Mouse (Mus musculus): Measurements from ENCODE around the gene Arfgef3. TPM values are rescaled to one million over a fixed set of nuclear protein-coding genes. Genes with fewer than 3 reads are reported as not detected.
A peak's percentile ranks its signal among the peaks of the same experiment; 100 is the strongest.

The Arfgef3 gene
- 0.92 and 1.4 TPM in 2 replicates for polyA plus RNA-seq (2012; rRNA removed)

DNA sequence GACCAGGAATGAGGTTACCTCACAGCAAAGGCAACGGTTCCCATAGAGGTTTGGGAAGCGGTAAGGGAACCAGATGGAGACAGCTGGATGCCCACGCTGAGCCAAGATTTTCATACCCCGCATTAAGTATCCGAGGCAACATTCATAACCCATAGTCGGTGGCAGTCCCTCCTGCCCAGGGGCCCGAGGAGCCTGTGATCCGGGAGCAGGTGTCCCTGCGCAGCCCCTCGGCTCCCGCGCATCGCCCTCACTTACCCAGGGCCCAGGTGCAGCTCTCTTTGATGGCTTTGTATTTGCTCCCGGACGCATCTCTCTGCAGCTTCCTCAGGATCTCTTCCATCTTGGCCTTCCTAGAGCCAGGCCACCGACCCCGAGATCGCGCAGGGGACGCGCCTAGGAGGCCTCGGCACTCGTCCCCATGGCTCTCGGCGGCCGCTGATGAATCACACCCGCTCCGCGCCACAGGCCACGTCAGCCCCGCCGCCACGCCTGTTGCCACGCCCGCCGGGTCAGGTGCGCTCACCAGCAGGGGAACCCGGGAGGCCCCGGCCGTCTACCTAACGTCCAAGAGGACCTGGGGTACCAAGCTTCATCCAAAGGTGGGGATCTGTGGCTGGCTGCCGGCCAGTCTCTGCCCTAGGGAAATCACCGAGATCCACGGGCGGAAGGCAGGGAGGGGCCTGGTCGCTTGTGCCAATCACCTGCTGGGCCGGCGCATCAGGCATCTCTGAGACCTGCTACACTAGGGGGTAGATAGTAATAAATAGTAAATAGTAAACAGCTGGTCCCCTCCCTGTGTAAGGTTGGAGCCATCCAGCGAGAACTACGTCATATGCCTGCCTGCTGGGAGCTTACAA lies at the start of gene Arfgef3:
Gene Arfgef3 (minus strand): TSS at position 664 of the 857 bp plus-strand sequence.
- DNase-seq: peak; percentile 55

DNA sequence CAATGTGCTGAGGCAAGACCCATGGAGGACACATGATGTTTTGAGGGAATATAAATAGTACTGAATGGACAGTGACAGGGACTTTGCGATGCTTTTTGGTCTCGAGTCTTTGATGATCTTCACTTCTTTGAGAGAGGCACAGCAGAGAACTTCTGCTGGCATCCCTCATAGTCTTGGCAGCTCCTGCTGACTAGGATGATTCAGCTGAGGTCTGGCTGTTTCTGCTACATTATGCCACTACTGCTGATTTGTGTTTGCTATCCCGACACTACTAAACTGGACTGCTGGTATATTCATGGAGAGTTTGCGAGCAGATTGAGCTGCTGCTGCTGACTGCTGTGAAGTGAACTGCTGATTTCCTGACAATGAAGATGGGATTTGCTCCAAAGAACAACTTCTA lies 46.3 kb upstream of the Arfgef3 start:
- 96% methylated on average over 4 of the region's 4 CpGs for WGBS
- H3K4me3 ChIP-seq (ENCODE audit: control insufficient read depth, insufficient read depth, low read length): no peak overlapping the region
- H3K27me3 ChIP-seq (ENCODE audit: control insufficient read depth, insufficient read depth, low read length): no peaks in the 10 kb centered on the region
- H3K4me1 ChIP-seq (replicated peaks; ENCODE audit: control insufficient read depth, insufficient read depth, low read length): no peaks in the 10 kb centered on the region
- no peaks in the 10 kb centered on the region for H3K36me3 ChIP-seq (ENCODE audit: control insufficient read depth, insufficient read depth, low read length)
- no peak for DNase-seq
- TF ChIP-seq POLR2A (IDR thresholded peaks at IDR 0.05; ENCODE audit: control insufficient read depth, extremely low read depth, insufficient read depth, low read length, poor library complexity): no peak
- no peak for TF ChIP-seq CTCF (IDR thresholded peaks at IDR 0.05; ENCODE audit: borderline replicate concordance, control insufficient read depth, extremely low read depth, insufficient read depth, low read length, poor library complexity)
- H3K27ac ChIP-seq (ENCODE audit: control insufficient read depth, insufficient read depth, low read length): no peak overlapping the region

More for the DNA sequence above, at the start of gene Arfgef3:
- WGBS: 5% methylated on average over 50 of the region's 50 CpGs
- Histone ChIP-seq H3K4me3 (ENCODE audit: control insufficient read depth, insufficient read depth, low read length) (peak within 1 kb of the TSS; percentile 41), H3K27me3 (ENCODE audit: control insufficient read depth, insufficient read depth, low read length) (no peaks in the 10 kb centered on the region), H3K27ac (ENCODE audit: control insufficient read depth, insufficient read depth, low read length) (no peak within 1 kb of the TSS), H3K4me1 (replicated peaks; ENCODE audit: control insufficient read depth, insufficient read depth, low read length) (peaks cover 9% of the 10 kb centered on the region), H3K36me3 (ENCODE audit: control insufficient read depth, insufficient read depth, low read length) (no peaks in the 10 kb centered on the region)
- no peak for TF ChIP-seq POLR2A (IDR thresholded peaks at IDR 0.05; ENCODE audit: control insufficient read depth, extremely low read depth, insufficient read depth, low read length, poor library complexity)
- TF ChIP-seq CTCF (IDR thresholded peaks at IDR 0.05; ENCODE audit: borderline replicate concordance, control insufficient read depth, extremely low read depth, insufficient read depth, low read length, poor library complexity): 0 out of 2 replicates have a peak, but pooled peaks have one; percentile 18

DNA sequence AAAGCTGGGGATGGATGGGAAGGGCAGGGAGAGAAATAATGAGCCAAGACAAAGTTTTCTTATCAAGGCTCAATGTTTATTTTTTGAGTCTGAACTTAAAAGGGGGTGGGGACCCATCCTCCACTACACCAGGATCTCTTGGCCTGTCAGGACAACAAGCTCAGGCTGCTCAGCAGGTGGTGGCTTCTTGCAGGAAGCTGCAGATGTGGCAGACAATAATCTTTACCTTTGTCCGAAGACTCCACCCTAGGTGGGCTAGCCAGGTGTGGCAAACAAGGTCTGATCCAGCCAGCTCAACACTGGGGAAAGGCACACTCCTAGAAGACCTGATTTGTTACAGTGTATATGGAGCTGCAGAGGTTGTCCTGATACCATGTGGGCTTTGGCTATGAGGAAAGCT lies 44.9 kb upstream of the Arfgef3 start:
- 83% methylated on average over 1 of the region's 1 CpGs for WGBS
- H3K36me3 ChIP-seq (ENCODE audit: control insufficient read depth, insufficient read depth, low read length): no peaks in the 10 kb centered on the region
- no peak overlapping the region for H3K4me3 ChIP-seq (ENCODE audit: control insufficient read depth, insufficient read depth, low read length)
- TF ChIP-seq CTCF (IDR thresholded peaks at IDR 0.05; ENCODE audit: borderline replicate concordance, control insufficient read depth, extremely low read depth, insufficient read depth, low read length, poor library complexity) (no peak), POLR2A (IDR thresholded peaks at IDR 0.05; ENCODE audit: control insufficient read depth, extremely low read depth, insufficient read depth, low read length, poor library complexity) (no peak)
- no peaks in the 10 kb centered on the region for H3K4me1 ChIP-seq (replicated peaks; ENCODE audit: control insufficient read depth, insufficient read depth, low read length)
- no peak for DNase-seq
- H3K27ac ChIP-seq (ENCODE audit: control insufficient read depth, insufficient read depth, low read length): no peak overlapping the region
- no peaks in the 10 kb centered on the region for H3K27me3 ChIP-seq (ENCODE audit: control insufficient read depth, insufficient read depth, low read length)

DNA sequence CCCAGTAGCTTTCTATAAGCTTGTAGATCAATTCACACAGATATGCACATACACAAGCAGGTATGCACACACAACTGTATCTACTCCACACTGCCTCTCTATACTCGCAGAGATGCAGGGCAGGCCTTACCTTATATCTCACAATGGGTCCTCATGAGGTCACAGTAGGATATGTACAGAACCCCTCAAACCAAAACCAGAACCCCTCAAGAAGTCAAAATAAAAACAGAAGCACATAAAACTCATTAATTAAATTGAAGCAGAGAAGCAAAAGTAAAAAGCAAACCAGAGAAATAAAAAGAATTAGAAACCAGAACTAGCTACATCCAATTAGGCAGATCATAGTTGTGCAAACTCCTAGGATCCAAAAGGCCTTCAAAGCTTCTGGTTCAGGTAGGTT lies 42.9 kb upstream of the Arfgef3 start, which contains the start of gene Gm4922:
Gene Gm4922 (minus strand): TSS at position 101 of the 400 bp plus-strand sequence.
- no peak within 1 kb of the TSS for H3K27ac ChIP-seq (ENCODE audit: control insufficient read depth, insufficient read depth, low read length)
- DNase-seq: no peak
- no peaks in the 10 kb centered on the region for H3K27me3 ChIP-seq (ENCODE audit: control insufficient read depth, insufficient read depth, low read length)
- no peaks in the 10 kb centered on the region for H3K36me3 ChIP-seq (ENCODE audit: control insufficient read depth, insufficient read depth, low read length)
- 95% methylated on average over 1 of the region's 1 CpGs for WGBS
- H3K4me1 ChIP-seq (replicated peaks; ENCODE audit: control insufficient read depth, insufficient read depth, low read length): no peaks in the 10 kb centered on the region
- no peak for TF ChIP-seq POLR2A (IDR thresholded peaks at IDR 0.05; ENCODE audit: control insufficient read depth, extremely low read depth, insufficient read depth, low read length, poor library complexity)
- no peak for TF ChIP-seq CTCF (IDR thresholded peaks at IDR 0.05; ENCODE audit: borderline replicate concordance, control insufficient read depth, extremely low read depth, insufficient read depth, low read length, poor library complexity)
- no peak within 1 kb of the TSS for H3K4me3 ChIP-seq (ENCODE audit: control insufficient read depth, insufficient read depth, low read length)

DNA sequence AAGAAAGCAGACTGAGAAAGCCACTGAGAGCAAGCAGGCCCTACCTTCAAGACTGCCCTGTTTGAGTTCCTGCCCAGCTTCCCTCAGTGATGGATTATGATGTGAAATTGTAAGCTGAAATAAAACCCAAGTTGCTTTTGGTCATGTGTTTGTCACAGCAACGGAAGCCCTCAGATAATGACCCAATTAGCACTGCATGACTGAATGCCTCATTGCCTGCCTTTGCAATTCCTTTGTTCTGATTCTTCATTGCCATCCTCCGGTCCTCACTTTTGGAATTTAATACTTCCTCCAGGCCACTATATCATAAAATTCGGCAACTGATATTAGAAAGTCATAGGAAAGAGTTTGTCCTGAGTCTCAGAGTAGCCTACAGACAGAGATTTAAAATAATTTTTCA lies 33.8 kb upstream of the Arfgef3 start:
- WGBS: 90% methylated on average over 3 of the region's 3 CpGs

DNA sequence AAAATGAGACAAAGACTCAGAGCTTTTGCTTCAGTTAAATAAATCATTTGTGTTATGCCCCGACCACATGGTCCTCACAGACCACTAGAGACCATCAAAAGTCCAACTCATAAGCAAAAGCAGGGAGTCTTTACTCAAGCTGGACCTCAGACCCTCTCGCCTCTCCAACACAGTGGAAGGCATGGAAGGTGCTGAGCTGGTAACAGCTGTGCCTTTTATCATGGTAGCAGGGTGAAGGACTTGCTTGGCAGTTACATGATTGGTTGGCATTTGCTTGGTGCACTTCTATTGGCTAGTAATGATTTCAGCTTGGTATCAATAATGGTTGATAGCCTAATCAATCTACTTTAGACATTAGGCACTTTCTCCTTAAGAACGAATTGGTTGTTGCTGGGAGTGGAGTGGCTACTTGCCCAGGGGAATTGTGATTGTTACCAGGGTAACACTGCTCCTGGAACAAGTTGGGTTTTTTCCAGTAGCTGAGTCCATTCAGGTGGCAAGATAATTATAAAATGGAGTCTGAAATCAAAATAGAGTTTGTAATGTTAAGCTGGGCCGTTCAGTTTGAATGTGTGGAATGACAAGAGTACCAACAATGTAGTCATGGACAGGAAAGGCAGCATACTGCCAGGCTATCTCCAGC lies 28.9 kb upstream of the Arfgef3 start:
- no peak for TF ChIP-seq POLR2A (IDR thresholded peaks at IDR 0.05; ENCODE audit: control insufficient read depth, extremely low read depth, insufficient read depth, low read length, poor library complexity)
- no peak for TF ChIP-seq CTCF (IDR thresholded peaks at IDR 0.05; ENCODE audit: borderline replicate concordance, control insufficient read depth, extremely low read depth, insufficient read depth, low read length, poor library complexity)
- Histone ChIP-seq H3K4me1 (replicated peaks; ENCODE audit: control insufficient read depth, insufficient read depth, low read length) (no peaks in the 10 kb centered on the region), H3K36me3 (ENCODE audit: control insufficient read depth, insufficient read depth, low read length) (no peaks in the 10 kb centered on the region), H3K27me3 (ENCODE audit: control insufficient read depth, insufficient read depth, low read length) (no peaks in the 10 kb centered on the region), H3K4me3 (ENCODE audit: control insufficient read depth, insufficient read depth, low read length) (no peak overlapping the region), H3K27ac (ENCODE audit: control insufficient read depth, insufficient read depth, low read length) (no peak overlapping the region)
- DNase-seq: no peak
- 89% methylated on average over 4 of the region's 4 CpGs for WGBS

More for the DNA sequence above, 33.8 kb upstream of the Arfgef3 start:
- H3K36me3 ChIP-seq (ENCODE audit: control insufficient read depth, insufficient read depth, low read length): no peaks in the 10 kb centered on the region
- DNase-seq: no peak
- no peak for TF ChIP-seq CTCF (IDR thresholded peaks at IDR 0.05; ENCODE audit: borderline replicate concordance, control insufficient read depth, extremely low read depth, insufficient read depth, low read length, poor library complexity)
- TF ChIP-seq POLR2A (IDR thresholded peaks at IDR 0.05; ENCODE audit: control insufficient read depth, extremely low read depth, insufficient read depth, low read length, poor library complexity): no peak
- H3K4me1 ChIP-seq (replicated peaks; ENCODE audit: control insufficient read depth, insufficient read depth, low read length): no peaks in the 10 kb centered on the region
- H3K4me3 ChIP-seq (ENCODE audit: control insufficient read depth, insufficient read depth, low read length): no peak overlapping the region
- H3K27ac ChIP-seq (ENCODE audit: control insufficient read depth, insufficient read depth, low read length): no peak overlapping the region
- H3K27me3 ChIP-seq (ENCODE audit: control insufficient read depth, insufficient read depth, low read length): no peaks in the 10 kb centered on the region

Measured in thymus, adult 2 months (tissue).